Mouse (Mus musculus): Measurements from ENCODE around the gene Klhdc8b.
A peak's percentile ranks its signal among the peaks of the same experiment; 100 is the strongest.

Klhdc8b gene

DNA sequence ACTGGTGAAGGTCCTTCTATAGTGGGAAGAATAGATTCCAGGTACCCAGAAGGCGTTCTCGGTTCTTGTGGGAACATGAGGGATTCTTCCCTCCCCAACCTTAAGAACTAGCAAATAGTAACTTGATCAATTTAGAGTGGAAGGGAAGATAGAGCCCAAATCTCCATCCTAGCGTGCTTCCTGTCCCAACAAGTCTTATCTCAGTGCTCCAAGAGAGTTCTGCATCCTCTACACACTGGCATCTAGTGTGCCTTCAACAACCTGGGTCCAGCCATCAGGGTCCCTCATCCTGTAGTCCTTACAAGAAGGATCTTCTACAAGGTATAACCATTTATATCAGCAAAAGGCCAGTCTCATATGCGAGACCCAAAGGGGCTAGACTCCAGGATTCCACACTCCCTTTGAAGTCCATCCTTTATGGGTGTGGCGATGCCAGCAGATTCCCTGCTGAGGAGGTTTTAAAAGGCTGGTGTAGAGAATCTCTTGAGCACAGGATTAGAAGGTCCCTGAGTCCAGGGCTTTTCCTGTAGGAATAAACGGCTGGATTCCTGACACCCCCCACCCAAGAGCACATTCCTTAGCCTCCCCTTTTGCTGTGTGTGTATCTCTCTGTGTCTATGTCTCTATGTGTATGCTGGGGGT, 9.7 kb downstream of the Klhdc8b start:
- DNase-seq (ENCODE audit: low read depth), result no peak

DNA sequence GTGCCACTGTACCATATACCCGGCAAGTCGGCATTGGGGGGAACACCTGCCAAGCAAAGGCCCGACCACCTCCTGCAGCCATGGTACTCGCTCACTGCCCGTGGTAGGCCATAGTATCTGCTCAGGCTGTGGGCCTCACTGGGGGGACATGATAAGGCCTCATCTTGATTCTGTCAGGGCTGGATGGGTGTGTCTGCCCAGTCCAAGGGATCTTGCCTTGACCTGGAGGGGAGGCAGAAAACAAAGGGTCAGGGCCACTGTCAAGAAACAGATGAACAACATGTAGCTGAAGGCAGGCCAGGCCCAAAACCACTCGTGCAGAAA, 10.2 kb downstream of the Klhdc8b start:
- DNase-seq (ENCODE audit: low read depth), result no peak

DNA sequence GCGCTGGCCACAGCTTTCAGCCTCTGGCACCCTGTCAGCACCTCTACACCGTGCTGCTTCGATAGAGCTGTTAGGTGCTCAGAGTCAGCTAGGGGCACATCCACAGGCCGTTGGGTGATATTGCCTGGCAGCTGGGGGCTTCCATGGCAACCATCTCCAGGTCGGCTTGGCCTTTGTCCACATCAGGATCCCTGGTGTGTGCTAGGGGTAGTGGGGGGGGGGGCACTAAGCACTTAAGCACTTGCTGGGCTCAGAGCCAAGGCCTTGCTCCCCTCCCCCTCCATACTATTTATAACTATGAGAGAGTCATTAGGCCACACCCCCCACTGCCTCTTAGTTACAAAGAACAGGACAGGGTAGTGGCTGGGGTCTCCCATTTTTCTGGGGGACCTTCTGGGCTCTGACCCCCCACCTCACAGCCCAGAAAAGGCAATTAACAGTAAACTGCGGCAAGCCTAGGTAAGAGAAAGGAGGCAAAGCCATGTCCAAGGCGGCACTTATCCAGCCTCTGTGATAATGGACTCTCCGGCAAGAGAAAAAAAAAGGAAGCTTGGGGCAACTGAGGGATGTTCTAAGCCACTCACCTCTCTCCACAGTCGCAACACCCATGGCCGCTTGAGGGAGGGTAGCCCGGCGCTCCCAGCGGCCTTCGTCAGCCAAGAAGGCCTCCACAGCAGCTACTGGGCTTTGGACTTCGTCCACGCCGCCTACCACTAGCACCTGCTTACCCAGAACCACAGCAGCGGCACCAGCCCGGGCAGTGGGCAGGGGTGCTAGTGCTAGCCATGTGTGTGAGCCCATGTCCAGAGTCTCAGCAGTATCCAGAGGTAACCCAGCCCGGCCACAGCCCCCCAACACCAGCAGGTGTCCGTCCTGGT, 10.8 kb downstream of the Klhdc8b start:
- DNase-seq (ENCODE audit: low read depth), result no peak

DNA sequence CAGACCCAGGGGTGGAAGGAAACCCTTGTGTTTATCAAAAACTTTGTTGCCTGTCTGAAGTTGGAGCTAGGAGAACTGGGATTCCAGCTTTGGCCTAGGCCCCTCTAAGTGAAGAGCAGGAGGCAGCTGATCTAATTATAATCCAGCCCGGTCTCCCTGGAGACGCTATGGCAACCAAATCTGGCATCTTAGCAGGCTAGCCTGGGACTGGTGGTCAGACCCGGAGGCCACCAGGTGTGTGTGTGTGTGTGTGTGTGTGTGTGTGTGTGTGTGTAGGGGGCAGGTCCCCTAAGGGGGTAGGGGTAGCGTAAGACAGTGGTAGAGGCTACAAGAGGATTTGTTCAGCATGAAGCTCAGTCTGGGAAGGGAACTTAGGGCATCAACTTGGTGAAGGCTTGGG, 11.5 kb downstream of the Klhdc8b start:
- DNase-seq (ENCODE audit: low read depth), result no peak

DNA sequence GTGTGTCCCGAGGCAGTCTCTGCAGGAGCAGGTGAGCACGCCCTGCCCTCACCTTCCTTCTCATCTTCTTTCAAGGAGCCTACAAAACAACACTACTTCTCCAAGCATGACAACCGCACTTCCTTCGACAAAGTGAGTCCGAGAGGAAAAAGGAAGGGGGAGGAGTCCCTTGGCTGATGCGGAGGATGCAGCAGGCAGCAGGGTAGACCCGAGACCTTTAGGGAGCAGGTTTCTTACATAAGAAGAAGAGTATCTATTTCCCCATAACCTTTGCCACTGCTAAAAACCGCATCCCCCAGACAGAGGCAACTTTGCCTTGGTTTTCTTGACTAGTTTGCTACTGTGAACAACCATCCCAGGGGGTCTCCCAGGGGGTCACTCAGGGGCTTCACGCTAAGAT, 16.3 kb downstream of the Klhdc8b start:
- no peak for DNase-seq (ENCODE audit: low read depth)

DNA sequence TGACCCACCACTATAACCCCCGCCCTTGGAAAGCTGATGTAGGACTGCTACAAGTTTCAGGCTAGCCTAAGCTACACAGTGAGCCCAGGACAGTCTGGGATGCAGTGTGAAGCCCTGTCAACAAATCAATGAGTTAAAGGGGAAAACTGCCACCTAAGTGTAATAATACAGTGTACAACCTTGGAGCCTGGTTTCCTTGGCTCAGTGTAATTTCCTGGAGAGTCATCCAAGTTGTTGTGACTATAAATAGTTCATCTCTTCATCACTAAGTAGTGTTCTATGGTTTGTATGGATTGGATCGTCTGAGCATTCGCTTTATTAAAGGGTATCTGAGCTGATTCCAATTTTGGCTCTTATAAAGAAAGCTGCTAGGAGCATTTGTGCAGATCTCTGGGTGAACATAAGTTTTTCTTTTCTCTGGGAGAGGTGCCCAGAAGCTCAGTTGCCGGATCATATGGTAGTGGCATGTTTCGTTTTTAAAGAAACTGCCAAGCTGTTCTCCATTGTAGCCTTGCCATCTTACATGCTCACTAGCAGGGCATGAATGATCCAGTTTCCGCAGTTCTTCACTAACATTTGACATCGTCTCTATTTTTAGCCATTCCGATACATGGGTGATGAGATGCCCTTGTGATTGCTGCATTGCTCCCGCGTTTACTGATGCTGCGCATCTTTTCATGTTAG, 20.0 kb downstream of the Klhdc8b start:
- no peak for DNase-seq (ENCODE audit: low read depth)

DNA sequence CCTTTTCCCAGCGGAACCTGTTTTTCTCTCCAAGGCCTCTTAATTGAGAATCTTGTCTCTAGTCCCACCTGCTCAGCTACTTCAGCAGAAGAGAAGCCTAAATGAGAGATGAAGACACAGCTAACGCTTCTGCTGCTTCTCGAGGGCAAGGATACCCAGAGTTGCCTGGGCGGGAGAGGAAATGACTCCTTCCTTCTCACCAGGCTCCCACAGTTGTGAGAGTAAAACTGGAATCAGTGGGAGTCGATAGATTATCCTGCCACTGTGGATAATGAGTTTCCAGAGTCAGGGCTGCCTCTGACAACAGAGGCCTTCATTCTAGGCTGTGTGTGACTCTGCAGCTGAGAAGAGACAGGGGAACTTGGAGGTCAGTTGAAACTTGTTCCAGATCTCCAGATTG, 20.9 kb downstream of the Klhdc8b start:
- no peak for DNase-seq (ENCODE audit: low read depth)

DNA sequence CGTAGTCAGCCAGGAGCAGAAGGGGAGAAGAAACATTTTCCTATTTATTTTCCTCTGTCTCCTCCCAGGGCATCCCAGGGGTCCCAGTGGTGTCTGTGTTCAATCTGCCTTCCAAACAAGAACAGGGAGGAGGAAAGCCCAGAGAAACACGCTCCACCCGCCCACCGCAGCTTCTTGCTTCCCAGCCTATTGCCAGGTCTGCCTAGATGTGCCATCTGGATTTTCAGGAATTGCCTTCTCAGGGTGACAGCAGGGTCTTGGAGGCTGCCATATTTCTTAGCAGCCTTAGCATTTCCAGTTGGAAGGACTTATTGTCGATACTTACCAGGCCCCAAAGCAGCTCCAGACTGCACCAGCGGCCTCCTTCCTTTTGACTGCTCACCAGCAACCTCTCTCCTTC, 22.2 kb downstream of the Klhdc8b start:
- DNase-seq (ENCODE audit: low read depth), result no peak

DNA sequence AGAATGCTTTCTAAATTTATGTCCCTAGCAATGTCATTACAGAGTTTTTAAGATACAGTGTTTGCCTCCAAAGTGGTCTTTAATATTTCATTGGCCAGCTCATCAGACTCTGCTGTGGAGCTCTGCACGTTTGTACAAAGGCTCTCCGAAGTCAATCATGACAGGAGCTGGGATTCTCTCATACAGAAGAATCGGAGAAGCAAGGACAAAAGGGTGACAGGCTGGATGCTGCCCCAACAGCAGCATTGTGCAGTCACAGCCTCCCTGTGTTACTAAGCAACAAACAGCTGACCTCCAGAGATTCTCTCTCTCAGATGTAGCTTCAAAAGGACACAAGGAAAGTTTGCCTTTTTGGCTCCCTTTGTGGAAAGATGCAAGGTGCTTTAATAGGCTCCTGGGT, 25.2 kb downstream of the Klhdc8b start, which contains the start of gene BC048562:
TSS of gene BC048562 (plus strand) at position 301 of the 400 bp plus-strand sequence.
- DNase-seq (ENCODE audit: low read depth), result no peak

DNA sequence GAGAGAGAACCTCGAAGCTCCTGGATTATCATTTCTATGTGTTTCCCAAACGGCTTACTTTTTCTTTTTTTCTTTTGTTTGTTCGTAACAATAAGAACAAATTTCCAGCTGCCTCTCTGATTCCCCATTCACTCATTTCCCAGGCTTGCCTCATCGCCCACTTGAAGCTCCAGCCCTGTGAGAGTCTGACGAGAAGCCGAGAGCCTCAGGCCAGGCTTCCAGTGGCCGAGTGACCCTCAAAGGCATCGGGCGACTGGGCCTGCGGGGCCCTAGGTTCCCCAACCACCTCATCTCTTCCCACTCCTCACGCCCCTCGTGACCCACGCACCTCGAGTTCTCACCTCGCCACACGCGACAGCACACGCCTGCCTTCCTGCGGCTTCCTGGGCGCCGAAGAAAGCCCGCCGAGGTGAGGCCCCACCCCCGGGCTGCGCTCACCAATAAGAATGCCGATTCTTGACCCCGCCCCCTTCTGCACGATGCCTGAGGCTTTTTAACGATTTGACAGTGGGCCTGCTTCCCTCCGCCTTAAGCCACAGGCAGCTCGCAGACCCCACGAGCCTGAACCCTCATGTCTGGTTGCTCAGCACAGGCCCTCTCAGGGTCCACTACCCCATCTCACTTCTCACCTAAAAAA, 29.8 kb downstream of the Klhdc8b start:
- no peak for DNase-seq (ENCODE audit: low read depth)

DNA sequence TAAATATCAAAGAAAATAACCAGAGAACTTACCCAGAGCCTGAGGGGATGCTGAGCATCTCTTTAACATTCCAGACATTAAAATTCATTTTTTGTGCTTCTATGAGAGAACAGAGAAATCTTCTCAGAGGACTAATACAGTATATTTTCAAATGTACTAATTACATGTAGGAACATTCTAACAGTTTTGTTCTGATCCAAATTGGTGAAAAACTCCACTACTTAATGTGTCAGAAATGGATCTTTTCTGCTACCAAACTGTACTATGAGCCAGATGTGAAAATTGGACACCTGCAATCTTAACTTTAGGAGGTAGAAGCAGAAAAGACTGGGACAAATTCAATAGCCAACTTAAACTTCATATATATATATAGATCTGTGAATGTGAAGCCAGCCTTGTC, 33.0 kb downstream of the Klhdc8b start, which contains the start of gene Ccdc36:
TSS of gene Ccdc36 (minus strand) at position 101 of the 400 bp plus-strand sequence.
- no peak for DNase-seq (ENCODE audit: low read depth)

DNA sequence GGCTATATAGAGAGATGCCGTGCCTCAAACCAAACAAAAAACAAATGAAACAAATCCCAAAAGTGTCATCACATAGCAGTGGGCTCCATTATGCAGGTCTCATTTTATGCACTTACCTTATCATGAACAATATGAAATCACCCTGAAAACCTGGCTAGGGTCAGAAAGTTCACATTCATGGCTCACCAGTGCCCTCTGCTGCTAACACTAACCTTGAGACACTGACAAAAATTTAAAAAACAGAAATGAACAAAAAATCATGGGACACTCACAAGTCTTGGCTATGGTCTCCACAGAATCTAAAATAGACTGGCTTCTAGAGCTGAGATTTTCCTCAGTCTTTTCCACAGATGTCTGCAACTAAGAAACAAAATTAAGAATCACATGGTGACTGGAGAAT, 49.2 kb downstream of the Klhdc8b start:
- DNase-seq (ENCODE audit: low read depth), result peak; percentile 35

DNA sequence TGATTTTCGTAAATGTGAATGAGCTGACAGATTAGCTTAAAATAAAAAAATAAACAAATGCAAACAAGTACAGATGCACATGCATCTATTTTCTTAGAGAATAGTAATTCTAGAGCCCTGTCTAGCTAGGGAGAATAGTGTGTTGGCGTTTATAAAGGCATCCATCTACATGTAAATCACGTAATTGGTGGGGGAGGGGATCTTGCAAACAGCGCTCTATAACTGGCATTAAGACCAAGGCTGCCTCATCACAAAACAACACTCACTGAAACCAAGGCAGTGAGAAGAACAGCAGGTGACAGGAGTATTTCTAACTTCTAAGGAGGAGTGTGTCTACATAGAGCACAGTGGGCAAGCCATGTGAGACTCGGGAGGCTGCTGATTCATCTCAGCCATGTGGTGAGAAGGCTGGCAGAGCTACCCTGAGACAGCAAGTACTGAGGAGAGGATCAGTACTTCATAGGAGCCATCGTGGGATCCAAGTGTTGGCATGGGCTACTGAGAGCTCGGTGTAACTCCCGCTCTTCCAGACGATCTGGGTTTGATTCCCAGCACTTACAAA, 49.9 kb downstream of the Klhdc8b start:
- DNase-seq (ENCODE audit: low read depth), result no peak

DNA sequence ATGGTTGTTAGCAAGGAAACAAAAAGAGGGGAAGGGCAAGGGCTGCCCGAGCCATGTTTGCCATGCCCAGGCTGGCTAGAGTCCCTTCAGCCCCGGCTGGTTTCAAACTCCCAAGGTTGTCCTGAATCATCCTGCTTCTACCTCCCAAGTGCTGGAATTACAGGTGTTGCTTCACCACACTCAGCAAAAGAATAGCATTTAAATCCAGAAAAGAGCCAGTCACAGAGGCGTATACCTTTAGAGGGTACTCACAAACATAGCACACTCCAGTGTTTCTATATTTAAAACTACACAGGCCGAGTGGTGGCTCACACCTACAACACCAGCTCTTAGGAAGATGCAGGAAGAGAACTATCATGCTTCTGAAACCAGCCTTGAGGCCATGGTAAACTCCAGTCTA, 51.8 kb downstream of the Klhdc8b start:
- DNase-seq (ENCODE audit: low read depth), result no peak

DNA sequence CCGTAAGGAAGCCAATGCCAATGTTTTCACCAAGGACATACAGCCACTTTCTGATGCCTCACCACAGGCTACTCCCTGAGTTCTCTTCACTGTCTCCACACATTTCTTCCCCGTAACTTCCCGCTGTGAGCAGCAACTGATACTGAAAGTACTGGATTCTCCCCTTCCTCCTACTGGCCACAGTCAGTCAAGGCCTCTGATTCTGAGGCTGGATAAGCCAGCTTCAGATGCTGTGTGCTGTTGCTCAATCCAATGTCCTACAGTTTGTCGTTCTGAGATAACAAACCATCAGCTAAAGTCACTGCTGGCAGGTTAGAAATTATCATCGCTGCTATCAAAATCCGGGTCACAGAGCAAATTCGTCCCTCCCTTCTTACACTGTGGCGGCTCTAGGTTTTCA, 56.9 kb downstream of the Klhdc8b start:
- DNase-seq (ENCODE audit: low read depth), result no peak

DNA sequence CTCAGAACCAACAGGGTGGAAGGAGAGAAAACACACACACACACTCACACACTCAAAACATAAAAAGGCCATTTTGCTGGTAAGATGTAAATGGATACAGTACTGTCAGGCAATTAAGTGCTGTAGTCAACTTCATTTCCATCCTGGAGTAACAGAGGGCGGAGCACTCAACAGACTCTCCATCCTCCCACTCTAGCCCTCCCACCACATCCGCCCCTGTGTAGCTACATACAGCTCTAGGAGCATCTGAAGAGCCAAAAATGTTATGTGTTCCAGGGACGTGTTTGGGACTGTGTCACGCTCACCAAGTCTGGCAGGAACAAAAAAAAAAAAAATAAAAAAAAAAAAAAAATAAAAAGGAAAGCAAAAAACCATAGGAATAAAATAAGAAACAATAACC, 58.3 kb downstream of the Klhdc8b start:
- no peak for DNase-seq (ENCODE audit: low read depth)

DNA sequence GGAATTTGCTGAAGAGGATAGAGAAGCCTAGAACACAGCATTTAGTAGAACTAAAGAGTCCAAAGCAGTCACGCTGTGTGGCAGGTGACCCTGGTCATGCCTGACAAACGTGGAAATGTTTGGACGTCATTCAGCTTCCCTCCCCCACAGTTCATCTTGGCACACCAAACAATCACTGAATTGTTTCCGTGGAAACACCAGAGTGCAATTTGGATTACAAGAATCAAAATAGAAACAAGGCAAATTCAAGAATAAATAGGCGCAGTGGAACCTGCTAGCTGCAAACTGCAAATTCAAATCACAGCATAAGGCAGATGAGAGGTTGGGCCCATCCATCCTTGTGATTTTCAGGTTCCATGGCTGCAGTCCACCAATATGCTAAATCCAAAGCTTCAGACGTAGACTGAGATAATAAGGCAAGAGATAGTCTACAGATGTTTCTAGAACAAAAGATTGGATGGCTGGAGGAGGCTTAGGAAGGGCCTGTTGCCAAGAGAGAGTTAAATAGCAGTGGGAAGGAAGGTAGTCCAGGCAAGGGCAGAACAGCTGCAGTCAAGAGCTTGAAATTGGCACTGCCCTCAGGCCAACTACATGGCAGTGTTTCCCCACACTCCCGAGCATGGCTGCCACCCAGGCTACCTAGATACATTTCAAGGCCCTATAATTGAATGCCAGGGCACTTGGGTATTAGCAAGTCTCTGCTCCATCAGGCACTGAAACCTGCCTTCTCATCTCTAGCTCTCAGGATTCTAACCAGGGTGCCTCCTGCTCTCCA, 60.0 kb downstream of the Klhdc8b start:
- peak; percentile 36 for DNase-seq (ENCODE audit: low read depth)

DNA sequence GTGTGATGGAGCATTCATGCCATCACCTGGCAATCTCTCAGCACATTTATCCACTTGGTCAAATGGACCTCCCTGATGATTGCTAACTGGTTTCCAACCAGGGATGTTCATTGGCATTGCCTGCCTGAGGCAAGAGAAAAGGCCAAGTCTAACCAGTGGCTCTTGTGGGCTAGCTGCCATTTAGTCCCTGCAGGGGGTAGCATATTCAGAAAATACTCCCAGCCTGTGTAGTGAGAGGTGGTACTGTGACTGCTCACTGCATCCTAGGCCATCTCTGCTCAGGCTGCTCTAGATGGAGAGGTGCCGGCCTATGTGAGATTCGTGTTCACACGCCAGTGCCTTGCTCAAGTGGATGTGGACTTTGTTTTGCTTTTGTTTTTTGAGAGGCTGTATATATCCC, 63.1 kb downstream of the Klhdc8b start:
- DNase-seq (ENCODE audit: low read depth), result no peak
